Mouse (Mus musculus) G1E (cell line): ENCODE measurements at regions not wholly inside any gene's neighbourhood (a gene's known extent, or its start where the extent isn't known, plus 50 kb on each side); places are given as distances from the start of the nearest gene placed in this dataset.

Experiments
- ATAC-seq: 2 replicates; pipeline ENCODE4 v1.8.0; 2016; ENCODE audit warnings: mild to moderate bottlenecking; ENCODE audit not compliant: insufficient number of reproducible peaks, poor library complexity, low FRiP score, severe bottlenecking; ENCODE audit errors: extremely low read depth
- DNase-seq: peaks from one replicate; pipeline ENCODE4 v3.0.0; 2012; ENCODE audit warnings: low spot score
- H3K27me3 ChIP-seq: 2 replicates; pipeline ENCODE4 v1.6.1; 2012; ENCODE audit warnings: mild to moderate bottlenecking, low read length, inconsistent platforms; ENCODE audit not compliant: insufficient read depth
- H3K36me3 ChIP-seq: replicated peaks from 2 replicates; pipeline ENCODE3; 2012; ENCODE audit warnings: mild to moderate bottlenecking, inconsistent platforms
- H3K4me1 ChIP-seq: 2 replicates; pipeline ENCODE4 v1.6.1; 2012; ENCODE audit warnings: low read depth, low read length, inconsistent platforms, mixed read lengths; ENCODE audit not compliant: insufficient read depth
- H3K4me3 ChIP-seq: 2 replicates; pipeline ENCODE4 v1.5.1; 2012; ENCODE audit warnings: low read depth, mild to moderate bottlenecking, inconsistent platforms, low read length, moderate library complexity, mixed read lengths
- H3K9me3 ChIP-seq: replicated peaks from 2 replicates; pipeline ENCODE4 v1.6.1; 2012; ENCODE audit warnings: inconsistent platforms
- CTCF ChIP-seq: IDR thresholded peaks from 2 replicates; pipeline ENCODE4 v1.5.1; 2012; ENCODE audit warnings: low read depth, low read length, inconsistent platforms, mixed read lengths
- GATA1 ChIP-seq: IDR thresholded peaks from 2 replicates; pipeline ENCODE4 v1.6.1; 2012; ENCODE audit warnings: borderline replicate concordance, low read length, inconsistent platforms, mixed read lengths
- GATA2 ChIP-seq: IDR thresholded peaks from 2 replicates; pipeline ENCODE4 v1.6.1; 2012; ENCODE audit warnings: low read depth, low read length, inconsistent platforms, borderline replicate concordance
- POLR2AphosphoS5 ChIP-seq: IDR thresholded peaks from 2 replicates; pipeline ENCODE4 v1.6.1; 2012; ENCODE audit warnings: low read depth, low read length, inconsistent platforms; ENCODE audit not compliant: insufficient replicate concordance
- TAL1 ChIP-seq: conservative IDR thresholded peaks from 2 replicates; pipeline ENCODE4 v1.6.1; 2012; ENCODE audit warnings: low read depth, low read length, inconsistent platforms, mixed read lengths

- no peak overlapping the region for H3K4me3 ChIP-seq
- ATAC-seq: no peak
- no peaks in the 10 kb centered on the region for H3K27me3 ChIP-seq
- H3K9me3 ChIP-seq: peaks cover 10% of the 10 kb centered on the region
- TF ChIP-seq GATA1 (no peak), GATA2 (no peak), CTCF (no peak), TAL1 (no peak), POLR2AphosphoS5 (no peak)
- no peaks in the 10 kb centered on the region for H3K4me1 ChIP-seq
- no peak for DNase-seq
- no peaks in the 10 kb centered on the region for H3K36me3 ChIP-seq
Observed at GRCm38 (mm10) chr2:137704565-137704947, 551.8 kb upstream of the Btbd3 start.

GRCm38 (mm10) chr2:137704051-137704450 is 552.3 kb upstream of the Btbd3 start:
- Histone ChIP-seq H3K4me3 (no peak overlapping the region), H3K27me3 (no peaks in the 10 kb centered on the region), H3K9me3 (peaks cover 10% of the 10 kb centered on the region), H3K36me3 (no peaks in the 10 kb centered on the region), H3K4me1 (no peaks in the 10 kb centered on the region)
- no peak for ATAC-seq
- no peak for TF ChIP-seq GATA2
- TF ChIP-seq GATA1: no peak
- no peak for TF ChIP-seq CTCF
- TF ChIP-seq TAL1: no peak
- TF ChIP-seq POLR2AphosphoS5: no peak
- DNase-seq: no peak

- H3K4me3 ChIP-seq: no peak overlapping the region
- H3K36me3 ChIP-seq: no peaks in the 10 kb centered on the region
- 0 out of 2 replicates have a peak, but pooled peaks cover 2% of the 10 kb centered on the region for H3K9me3 ChIP-seq
- no peaks in the 10 kb centered on the region for H3K4me1 ChIP-seq
- ATAC-seq (no peak), DNase-seq (no peak)
- H3K27me3 ChIP-seq: no peaks in the 10 kb centered on the region
- TF ChIP-seq CTCF (no peak), GATA2 (no peak), TAL1 (no peak), POLR2AphosphoS5 (no peak), GATA1 (no peak)
Observed at GRCm38 (mm10) chr2:137695885-137696284, 560.5 kb upstream of the Btbd3 start.

GRCm38 (mm10) chr2:137694020-137694419 is 562.3 kb upstream of the Btbd3 start:
- Histone ChIP-seq H3K27me3 (no peaks in the 10 kb centered on the region), H3K36me3 (no peaks in the 10 kb centered on the region), H3K4me3 (no peak overlapping the region), H3K9me3 (0 out of 2 replicates have a peak, but pooled peaks cover 6% of the 10 kb centered on the region), H3K4me1 (no peaks in the 10 kb centered on the region)
- no peak for TF ChIP-seq POLR2AphosphoS5
- no peak for TF ChIP-seq CTCF
- no peak for TF ChIP-seq GATA2
- no peak for TF ChIP-seq GATA1
- no peak for TF ChIP-seq TAL1
- DNase-seq (no peak), ATAC-seq (no peak)

GRCm38 (mm10) chr2:137687208-137687607 is 569.2 kb upstream of the Btbd3 start:
- DNase-seq (no peak), ATAC-seq (no peak)
- TF ChIP-seq CTCF (no peak), POLR2AphosphoS5 (no peak), TAL1 (no peak), GATA2 (no peak), GATA1 (no peak)
- Histone ChIP-seq H3K4me3 (no peak overlapping the region), H3K4me1 (no peaks in the 10 kb centered on the region), H3K9me3 (peaks cover 25% of the 10 kb centered on the region), H3K36me3 (no peaks in the 10 kb centered on the region), H3K27me3 (no peaks in the 10 kb centered on the region)

GRCm38 (mm10) chr2:137686735-137687134 is 569.6 kb upstream of the Btbd3 start:
- peaks cover 27% of the 10 kb centered on the region for H3K9me3 ChIP-seq
- ATAC-seq (no peak), DNase-seq (no peak)
- H3K4me1 ChIP-seq: no peaks in the 10 kb centered on the region
- TF ChIP-seq POLR2AphosphoS5 (no peak), GATA2 (no peak), CTCF (no peak), TAL1 (no peak), GATA1 (no peak)
- no peaks in the 10 kb centered on the region for H3K36me3 ChIP-seq
- no peaks in the 10 kb centered on the region for H3K27me3 ChIP-seq
- no peak overlapping the region for H3K4me3 ChIP-seq

GRCm38 (mm10) chr2:137681762-137682161 is 565.3 kb upstream of the Jag1 start:
- no peak for TF ChIP-seq TAL1
- no peak for DNase-seq
- no peak overlapping the region for H3K4me3 ChIP-seq
- H3K4me1 ChIP-seq: no peaks in the 10 kb centered on the region
- peaks cover 18% of the 10 kb centered on the region for H3K9me3 ChIP-seq
- no peak for ATAC-seq
- H3K36me3 ChIP-seq: no peaks in the 10 kb centered on the region
- no peaks in the 10 kb centered on the region for H3K27me3 ChIP-seq
